Mouse (Mus musculus) limb, embryonic 14.5 days (tissue): ENCODE results near the gene Tedc1. TPM values are rescaled to one million over a fixed set of nuclear protein-coding genes. Genes with fewer than 3 reads are reported as not detected.
"Not testable (repeated sequence)": the region's sequence is repeated elsewhere in the genome, so short reads cannot be mapped to it uniquely, and the experiment has no call there.

Experiments used
- ATAC-seq: fragments of 200-750 bp; cut with Nextera tagmentation; 2 replicates; pipeline ENCODE4 v1.8.0; 2017; ENCODE audit warnings: low read depth, moderate number of reproducible peaks, moderate TSS enrichment; ENCODE audit not compliant: low FRiP score
- DNase-seq: peaks from one replicate; pipeline ENCODE4 v3.0.0-alpha.2; 2015; ENCODE audit warnings: low spot score
- H3K27ac ChIP-seq: fragments of 300-500 bp; sonication (generic); replicated peaks from 2 replicates; pipeline ENCODE4 v1.5.1; 2014; ENCODE audit warnings: low read depth, mild to moderate bottlenecking, low read length, moderate library complexity, mixed read lengths
- H3K27me3 ChIP-seq: fragments of 300-500 bp; sonication (generic); 2 replicates; pipeline ENCODE4 v1.6.1; 2014; ENCODE audit warnings: low read length, mixed read lengths; ENCODE audit not compliant: control insufficient read depth, insufficient read depth
- H3K36me3 ChIP-seq: fragments of 300-500 bp; sonication (generic); 2 replicates; pipeline ENCODE4 v1.6.1; 2014; ENCODE audit warnings: mild to moderate bottlenecking, low read length, moderate library complexity, mixed read lengths; ENCODE audit not compliant: control insufficient read depth, insufficient read depth
- H3K4me1 ChIP-seq: fragments of 300-500 bp; sonication (generic); 2 replicates; pipeline ENCODE4 v1.6.1; 2014; ENCODE audit warnings: antibody characterized with exemption, low read length, mixed read lengths; ENCODE audit not compliant: control insufficient read depth, insufficient read depth
- H3K4me2 ChIP-seq: fragments of 300-500 bp; sonication (generic); replicated peaks from 2 replicates; pipeline ENCODE4 v1.6.1; 2014; ENCODE audit warnings: low read depth, mild to moderate bottlenecking, low read length, moderate library complexity; ENCODE audit not compliant: severe bottlenecking
- H3K4me3 ChIP-seq: fragments of 300-500 bp; sonication (generic); replicated peaks from 2 replicates; pipeline ENCODE4 v1.5.1; 2014; ENCODE audit warnings: low read length
- H3K9ac ChIP-seq: fragments of 300-500 bp; sonication (generic); 2 replicates; pipeline ENCODE4 v1.6.1; 2014; ENCODE audit warnings: mild to moderate bottlenecking, low read depth, low read length, moderate library complexity; ENCODE audit not compliant: severe bottlenecking
- H3K9me3 ChIP-seq: fragments of 300-500 bp; sonication (generic); 2 replicates; pipeline ENCODE4 v1.6.1; 2016; ENCODE audit warnings: low read length; ENCODE audit not compliant: control insufficient read depth
- POLR2A ChIP-seq: fragments of 200-500 bp; IDR thresholded peaks from 2 replicates; pipeline ENCODE4 v1.8.0; 2012; ENCODE audit warnings: inconsistent platforms, mild to moderate bottlenecking, moderate library complexity, borderline replicate concordance; ENCODE audit not compliant: insufficient read depth, insufficient read length; ENCODE audit errors: extremely low read depth
- WGBS: fragments of 180-500 bp; shearing (Covaris S2); extraction: QIAGEN DNeasy Blood & Tissue Kit; methylation state at CpG from one replicate; pipeline ENCODE4 v1.1.7; 2014; 5-methylcytosine and 5-hydroxymethylcytosine counted together
- polyA plus RNA-seq, 2 experiments: library from polyadenylated mRNA; depleted of rRNA in 1 of 2; stranded (reverse) in 1 of 2; unstranded in 1 of 2; fragments of >200 nt; fragmentation: Nextera tagmentation in 1 of 2; extraction: Ambion mirVana in 1 of 2; gene quantifications; 2 replicates each; pipeline versions ENCODE4 v1.2.1 to v1.2.3; 2012 to 2014

Tedc1 gene
- polyA plus RNA-seq, 2 experiments: 19.5 to 30.8 TPM

DNA sequence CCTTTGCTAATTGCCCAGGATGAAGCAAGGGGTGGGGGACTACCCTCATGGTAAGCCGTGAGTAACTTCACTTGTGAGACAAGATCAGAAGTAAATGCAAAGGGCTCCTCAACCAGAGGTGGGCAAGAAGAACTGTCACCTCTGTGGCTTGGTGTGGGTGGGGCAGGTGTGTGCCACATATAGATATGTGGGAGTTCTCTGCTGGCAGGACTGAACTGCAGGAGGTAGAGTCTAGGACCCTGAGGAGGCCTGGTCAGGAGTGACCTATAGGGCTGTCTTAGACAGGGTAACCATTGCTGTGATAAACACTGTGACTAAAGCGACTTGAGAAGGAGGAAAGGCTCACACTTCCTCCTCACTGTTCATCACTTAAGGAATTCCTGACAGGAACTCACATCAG is 37.2 kb downstream of the Tedc1 start:
- no peak overlapping the region for H3K27ac ChIP-seq
- no peak for DNase-seq
- H3K9ac ChIP-seq: no peak overlapping the region
- no peak overlapping the region for H3K4me3 ChIP-seq
- H3K4me2 ChIP-seq: no peak overlapping the region
- ATAC-seq: no peak
- H3K4me1 ChIP-seq: no peaks in the 10 kb centered on the region
- no peaks in the 10 kb centered on the region for H3K9me3 ChIP-seq
- H3K36me3 ChIP-seq: peaks cover 23% of the 10 kb centered on the region
- no peak for TF ChIP-seq POLR2A
- no peaks in the 10 kb centered on the region for H3K27me3 ChIP-seq
- WGBS: 64% methylated on average over 2 of the region's 2 CpGs

DNA sequence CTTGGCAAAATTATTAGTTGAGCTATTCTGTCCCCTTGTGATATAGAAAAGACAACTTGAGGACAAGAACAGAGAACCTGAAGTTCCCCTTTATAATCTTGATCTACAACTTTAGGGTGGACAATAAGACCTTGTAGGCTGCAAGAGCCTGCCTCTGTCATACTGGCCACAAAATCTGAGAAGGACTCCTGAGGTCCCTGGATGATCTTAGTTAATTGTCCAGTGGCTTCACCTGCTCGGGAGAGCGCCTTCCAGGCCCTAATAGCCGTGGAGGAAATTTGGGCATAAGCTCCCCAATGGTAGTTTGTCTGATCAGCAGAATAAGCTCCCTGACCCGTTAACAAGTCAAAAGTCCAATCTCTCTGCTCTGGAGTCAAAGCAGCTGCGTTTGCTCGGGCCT is 42.9 kb downstream of the Tedc1 start:
- H3K9ac ChIP-seq, H3K27me3 ChIP-seq, H3K4me2 ChIP-seq, ATAC-seq, H3K4me1 ChIP-seq, H3K36me3 ChIP-seq, H3K27ac ChIP-seq, DNase-seq, H3K4me3 ChIP-seq, H3K9me3 ChIP-seq: not testable (repeated sequence)
- 100% methylated on average over 3 of the region's 6 CpGs for WGBS

DNA sequence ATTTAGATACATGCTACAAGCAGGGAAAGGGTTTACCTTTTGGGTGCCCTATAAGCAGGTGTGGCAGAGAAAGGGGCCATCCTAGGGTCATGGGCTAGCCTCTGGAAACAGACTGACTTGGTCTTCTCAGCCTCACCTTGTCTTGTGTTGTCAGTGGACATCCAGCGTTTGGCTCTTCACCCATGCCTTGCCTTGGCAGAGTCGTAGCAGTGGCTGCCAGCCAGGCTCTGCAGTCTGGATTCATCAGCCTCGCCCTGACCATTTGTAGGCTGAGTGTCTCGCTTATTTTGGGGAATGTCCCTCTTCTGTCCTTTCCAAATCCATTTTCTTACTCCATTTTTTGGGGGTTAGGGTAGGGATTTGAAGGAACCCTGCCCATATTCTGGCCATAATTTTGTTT is 45.1 kb downstream of the Tedc1 start:
- no peak overlapping the region for H3K4me2 ChIP-seq
- H3K4me3 ChIP-seq: no peak overlapping the region
- no peak overlapping the region for H3K27ac ChIP-seq
- H3K9ac ChIP-seq: no peak overlapping the region
- ATAC-seq (no peak), DNase-seq (no peak)
- no peaks in the 10 kb centered on the region for H3K27me3 ChIP-seq
- no peaks in the 10 kb centered on the region for H3K9me3 ChIP-seq
- 88% methylated on average over 4 of the region's 4 CpGs for WGBS
- no peaks in the 10 kb centered on the region for H3K36me3 ChIP-seq
- no peaks in the 10 kb centered on the region for H3K4me1 ChIP-seq
- no peak for TF ChIP-seq POLR2A

DNA sequence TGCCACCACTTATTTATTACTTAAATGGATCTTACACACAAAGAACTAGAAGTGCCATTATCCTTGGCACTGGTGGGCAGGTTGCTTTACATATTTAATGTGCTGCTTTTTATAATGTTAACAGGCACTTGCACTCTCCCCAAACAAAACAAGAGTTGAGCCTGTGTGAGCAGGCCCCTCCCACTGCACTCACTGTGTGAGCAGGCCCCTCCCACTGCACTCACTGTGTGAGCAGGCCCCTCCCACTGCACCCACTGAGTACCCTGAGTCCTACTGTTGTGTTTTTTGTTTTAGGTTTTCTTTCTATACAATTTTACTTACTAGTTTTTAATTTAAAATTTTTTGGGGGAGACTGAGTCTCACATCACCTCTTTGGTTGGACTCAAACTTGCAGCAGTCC is 45.8 kb downstream of the Tedc1 start:
- Histone ChIP-seq H3K9me3 (no peaks in the 10 kb centered on the region), H3K36me3 (no peaks in the 10 kb centered on the region), H3K4me3 (no peak overlapping the region), H3K27ac (no peak overlapping the region), H3K4me1 (no peaks in the 10 kb centered on the region), H3K4me2 (no peak overlapping the region), H3K9ac (no peak overlapping the region), H3K27me3 (no peaks in the 10 kb centered on the region)
- ATAC-seq (no peak), DNase-seq (no peak)
- TF ChIP-seq POLR2A: no peak

DNA sequence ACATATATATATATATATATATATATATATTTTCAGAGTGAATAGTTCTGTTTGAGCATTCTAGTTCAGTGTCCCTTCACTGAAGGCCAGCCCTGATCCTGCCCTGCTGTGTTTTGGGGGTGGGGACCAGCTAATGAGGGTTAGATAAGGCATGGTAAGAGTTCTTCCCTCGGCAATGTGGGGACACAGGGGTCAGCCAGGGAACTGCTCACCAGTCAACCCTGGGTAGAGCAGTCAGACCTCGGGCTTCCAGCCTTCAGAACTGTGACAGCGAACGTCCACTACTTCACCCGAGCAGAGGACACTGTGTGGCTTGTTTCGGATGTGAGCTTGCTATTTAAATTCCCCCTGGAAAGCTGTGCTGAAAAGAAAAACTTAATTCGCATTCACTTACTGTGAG is 47.3 kb downstream of the Tedc1 start:
- no peaks in the 10 kb centered on the region for H3K27me3 ChIP-seq
- TF ChIP-seq POLR2A: no peak
- H3K4me2 ChIP-seq: no peak overlapping the region
- no peak overlapping the region for H3K4me3 ChIP-seq
- H3K4me1 ChIP-seq: no peaks in the 10 kb centered on the region
- DNase-seq: no peak
- no peak for ATAC-seq
- H3K9me3 ChIP-seq: no peaks in the 10 kb centered on the region
- H3K36me3 ChIP-seq: no peaks in the 10 kb centered on the region
- no peak overlapping the region for H3K27ac ChIP-seq
- 76% methylated on average over 7 of the region's 7 CpGs for WGBS
- H3K9ac ChIP-seq: no peak overlapping the region

DNA sequence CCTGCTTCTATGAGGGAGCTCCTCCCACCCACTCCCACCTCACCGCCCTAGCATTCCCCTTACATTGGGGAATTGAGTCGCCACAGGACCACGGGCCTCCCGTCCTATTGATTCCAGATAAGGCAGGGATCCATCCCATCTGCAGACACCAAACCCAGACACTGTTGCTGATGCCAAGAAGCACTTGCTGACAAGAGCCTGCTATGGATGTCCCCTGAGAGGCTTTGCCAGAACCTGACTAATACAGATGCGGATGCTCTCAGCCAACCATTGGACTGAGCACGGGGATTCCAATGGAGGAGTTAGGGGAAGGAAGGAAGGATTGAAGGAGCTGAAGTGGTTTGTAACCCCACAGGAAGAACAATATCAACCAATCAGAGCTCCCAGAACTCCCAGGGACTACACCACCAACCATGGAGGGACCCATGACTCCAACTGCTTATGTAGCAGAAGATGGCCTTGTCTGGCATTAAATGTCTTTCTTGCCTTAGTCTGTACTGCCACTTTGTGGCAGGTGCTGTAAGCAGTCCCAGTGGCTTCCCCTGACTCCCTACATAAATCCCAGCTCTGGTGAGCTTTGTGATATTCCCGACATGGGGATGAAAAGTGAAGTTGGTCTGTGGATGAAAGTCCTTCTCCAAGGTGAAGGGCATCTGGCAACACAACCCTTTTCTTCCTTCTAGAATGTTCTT is 49.2 kb downstream of the Tedc1 start:
- no peak for DNase-seq
- Histone ChIP-seq H3K27me3 (no peaks in the 10 kb centered on the region), H3K36me3 (no peaks in the 10 kb centered on the region), H3K9ac (no peak overlapping the region), H3K9me3 (no peaks in the 10 kb centered on the region), H3K4me1 (no peaks in the 10 kb centered on the region), H3K4me3 (no peak overlapping the region), H3K27ac (no peak overlapping the region), H3K4me2 (no peak overlapping the region)
- 84% methylated on average over 7 of the region's 7 CpGs for WGBS
- ATAC-seq: no peak
- no peak for TF ChIP-seq POLR2A
